Mouse (Mus musculus) testis, adult 2 months (tissue): ENCODE measurements around the gene Rnf151.

Source experiments
- CTCF ChIP-seq: fragments of 200-500 bp; IDR thresholded peaks from 2 replicates; pipeline ENCODE4 v1.5.1; 2012; ENCODE audit warnings: low read depth, mild to moderate bottlenecking, inconsistent platforms, low read length, moderate library complexity; ENCODE audit not compliant: control insufficient read depth, insufficient read depth, insufficient replicate concordance
- POLR2A ChIP-seq: fragments of 200-500 bp; IDR thresholded peaks from 2 replicates; pipeline ENCODE4 v1.6.1; 2012; ENCODE audit warnings: low read depth, mild to moderate bottlenecking, inconsistent platforms, low read length, moderate library complexity; ENCODE audit not compliant: control insufficient read depth

DNA sequence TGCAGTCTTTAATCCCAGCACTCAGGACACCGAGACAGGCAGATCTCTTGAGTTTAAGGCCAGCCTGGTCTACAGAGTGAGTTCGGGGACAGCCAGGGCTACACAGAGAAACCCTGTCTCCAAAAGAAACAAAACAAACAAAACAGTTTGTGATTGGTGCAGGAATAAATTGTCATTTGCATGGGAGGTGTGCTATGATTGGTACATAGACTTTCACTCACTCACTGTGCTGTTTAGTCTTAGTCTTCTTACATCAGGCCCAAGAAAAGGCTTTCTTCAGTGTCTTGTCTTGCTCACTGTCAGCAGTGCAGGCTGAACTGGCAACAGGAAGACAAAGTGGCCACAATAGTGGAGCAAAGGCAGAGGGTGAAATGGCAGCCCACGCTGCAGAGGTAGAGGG lies 26.5 kb upstream of the Rnf151 start:
- TF ChIP-seq POLR2A, result no peak
- no peak for TF ChIP-seq CTCF
